Mouse (Mus musculus) gastrocnemius, postnatal 4 days (tissue): ENCODE measurements around the gene Olfr328. TPM values are rescaled to one million over a fixed set of nuclear protein-coding genes. Genes with fewer than 3 reads are reported as not detected.

Source experiments
- total RNA-seq, 2 experiments: library from RNA; stranded (reverse); gene quantifications; 2 replicates each; pipeline ENCODE4 v1.2.3; 2021

Gene Olfr328
- total RNA-seq, 2 experiments from 2014 or later: not detected

Other genes with a start within 250 kb of the Olfr328 start
- gene Zfp692, start 248.6 kb downstream of the Olfr328 start, total RNA-seq: 1 to 10 TPM; 6.1 to 6.9 TPM
- 10 to 100 TPM; 34.3 to 40.7 TPM for gene Zfp672, start 225.3 kb downstream of the Olfr328 start, total RNA-seq
- gene Sh3bp5l, start 224.9 kb downstream of the Olfr328 start, total RNA-seq: 10 to 100 TPM; 31.0 to 36.5 TPM
- gene Lypd8, start 176.6 kb downstream of the Olfr328 start, total RNA-seq: not detected
- not detected for gene 1810065E05Rik, start 134.5 kb downstream of the Olfr328 start, total RNA-seq
- gene Gm12253, start 123.1 kb downstream of the Olfr328 start, total RNA-seq: not detected
- not detected for gene Lypd9, start 102.7 kb downstream of the Olfr328 start, total RNA-seq
- gene Olfr30, start 93.4 kb downstream of the Olfr328 start, total RNA-seq: not detected
- not detected for gene Olfr332, start 63.1 kb downstream of the Olfr328 start, total RNA-seq
- gene Olfr331, start 53.1 kb downstream of the Olfr328 start, total RNA-seq: not detected
- gene Olfr330, start 20.8 kb downstream of the Olfr328 start, total RNA-seq: not detected
- gene Olfr329-ps, start 9.2 kb downstream of the Olfr328 start, total RNA-seq: not detected
- gene Olfr224, start 14.9 kb upstream of the Olfr328 start, total RNA-seq: not detected
- not detected for gene Olfr325, start 22.1 kb upstream of the Olfr328 start, total RNA-seq
- gene Olfr324, start 39.5 kb upstream of the Olfr328 start, total RNA-seq: not detected
- not detected for gene 2210407C18Rik, start 60.4 kb upstream of the Olfr328 start, total RNA-seq
- gene Olfr323, start 74.9 kb upstream of the Olfr328 start, total RNA-seq: not detected
- gene Trim58, start 84.8 kb upstream of the Olfr328 start, total RNA-seq: under 1 TPM in 1 of 2 experiments, not detected in 1; 0.13 TPM
- not detected for gene Olfr322, start 103.1 kb upstream of the Olfr328 start, total RNA-seq
- gene Olfr320, start 125.5 kb upstream of the Olfr328 start, total RNA-seq: not detected
- gene Olfr319, start 143.5 kb upstream of the Olfr328 start, total RNA-seq: not detected
- gene Olfr318, start 168.4 kb upstream of the Olfr328 start, total RNA-seq: not detected
- gene Olfr317, start 183.6 kb upstream of the Olfr328 start, total RNA-seq: not detected
- not detected for gene Olfr316, start 197.1 kb upstream of the Olfr328 start, total RNA-seq
- gene Olfr315, start 217.6 kb upstream of the Olfr328 start, total RNA-seq: not detected
- gene Olfr314, start 227.3 kb upstream of the Olfr328 start, total RNA-seq: not detected
- gene Fam183b, start 246.3 kb upstream of the Olfr328 start, total RNA-seq: under 1 TPM in 1 of 2 experiments, not detected in 1; 0.52 TPM